Mouse (Mus musculus): ENCODE data around the gene Neb. TPM values are rescaled to one million over a fixed set of nuclear protein-coding genes. Genes with fewer than 3 reads are reported as not detected.

The Neb gene
- polyA plus RNA-seq, 1 experiment, result 60.8 TPM

- Histone ChIP-seq H3K4me2 (ENCODE audit: low read depth) (no peak overlapping the region), H3K27me3 (ENCODE audit: control insufficient read depth, insufficient read depth, insufficient read length) (no peaks in the 10 kb centered on the region), H3K4me3 (no peak overlapping the region), H3K36me3 (ENCODE audit: control insufficient read depth, insufficient read depth) (peaks cover 5% of the 10 kb centered on the region), H3K79me2 (ENCODE audit: control insufficient read depth, insufficient read depth) (no peaks in the 10 kb centered on the region), H3ac (ENCODE audit: control insufficient read depth, insufficient read length) (no peak overlapping the region)
- TF ChIP-seq POLR2AphosphoS2 (IDR thresholded peaks at IDR 0.05; ENCODE audit: insufficient read length, low read depth) (no peak), REST (IDR thresholded peaks at IDR 0.05; ENCODE audit: insufficient read depth, insufficient read length) (no peak), USF1 (IDR thresholded peaks at IDR 0.05; ENCODE audit: low read depth) (no peak), CEBPB (IDR thresholded peaks at IDR 0.05; ENCODE audit: insufficient read depth, poor library complexity, severe bottlenecking) (no peak), TCF3 (IDR thresholded peaks at IDR 0.05; ENCODE audit: insufficient read length, low read depth) (no peak), SRF (IDR thresholded peaks at IDR 0.05; ENCODE audit: control insufficient read depth, insufficient read length, low read depth) (no peak), POLR2A (IDR thresholded peaks at IDR 0.05; ENCODE audit: insufficient read length, low read depth) (no peak), E2F4 (IDR thresholded peaks at IDR 0.05; ENCODE audit: insufficient read depth) (no peak)
These were observed 200.5 kb downstream of the Neb start for GRCm38 (mm10) chr2:52177726-52178125.

- Histone ChIP-seq H3K4me3 (no peak overlapping the region), H3K79me2 (ENCODE audit: control insufficient read depth, insufficient read depth) (no peaks in the 10 kb centered on the region), H3ac (ENCODE audit: control insufficient read depth, insufficient read length) (no peak overlapping the region), H3K36me3 (ENCODE audit: control insufficient read depth, insufficient read depth) (peaks cover 5% of the 10 kb centered on the region), H3K27me3 (ENCODE audit: control insufficient read depth, insufficient read depth, insufficient read length) (no peaks in the 10 kb centered on the region), H3K4me2 (ENCODE audit: low read depth) (no peak overlapping the region)
- TF ChIP-seq POLR2A (IDR thresholded peaks at IDR 0.05; ENCODE audit: insufficient read length, low read depth) (no peak), MYOD1 (IDR thresholded peaks at IDR 0.05; ENCODE audit: control insufficient read depth in 1 of 3, insufficient read length in 2 of 3, low read depth in 2 of 3) (no peak), MYOG (IDR thresholded peaks at IDR 0.05; ENCODE audit: control insufficient read depth in 1 of 3, insufficient read depth in 1 of 3, insufficient read length in 2 of 3, low read depth in 2 of 3) (no peak), TCF3 (IDR thresholded peaks at IDR 0.05; ENCODE audit: insufficient read length, low read depth) (no peak), CEBPB (IDR thresholded peaks at IDR 0.05; ENCODE audit: insufficient read depth, poor library complexity, severe bottlenecking) (no peak), SRF (IDR thresholded peaks at IDR 0.05; ENCODE audit: control insufficient read depth, insufficient read length, low read depth) (no peak), E2F4 (IDR thresholded peaks at IDR 0.05; ENCODE audit: insufficient read depth) (no peak)
These were observed 201.1 kb downstream of the Neb start for GRCm38 (mm10) chr2:52177184-52177583.

- TF ChIP-seq MAX (IDR thresholded peaks at IDR 0.05; ENCODE audit: low read depth), result no peak
- no peak for TF ChIP-seq SRF (IDR thresholded peaks at IDR 0.05; ENCODE audit: control insufficient read depth, insufficient read length, low read depth)
- TF ChIP-seq CEBPB (IDR thresholded peaks at IDR 0.05; ENCODE audit: insufficient read depth, poor library complexity, severe bottlenecking), result no peak
- no peak for TF ChIP-seq REST (IDR thresholded peaks at IDR 0.05; ENCODE audit: insufficient read depth, insufficient read length)
- TF ChIP-seq TCF3 (IDR thresholded peaks at IDR 0.05; ENCODE audit: insufficient read length, low read depth), result no peak
- no peak for TF ChIP-seq TCF12 (IDR thresholded peaks at IDR 0.05; ENCODE audit: insufficient read depth, poor library complexity, severe bottlenecking)
- no peak for TF ChIP-seq USF1 (IDR thresholded peaks at IDR 0.05; ENCODE audit: low read depth)
- no peak for TF ChIP-seq MYOG (IDR thresholded peaks at IDR 0.05; ENCODE audit: control insufficient read depth in 1 of 3, insufficient read depth in 1 of 3, insufficient read length in 2 of 3, low read depth in 2 of 3)
- TF ChIP-seq E2F4 (IDR thresholded peaks at IDR 0.05; ENCODE audit: insufficient read depth), result no peak
- TF ChIP-seq POLR2AphosphoS2 (IDR thresholded peaks at IDR 0.05; ENCODE audit: insufficient read length, low read depth), result no peak
- TF ChIP-seq MYOD1 (IDR thresholded peaks at IDR 0.05; ENCODE audit: control insufficient read depth in 1 of 3, insufficient read length in 2 of 3, low read depth in 2 of 3), result no peak
- TF ChIP-seq POLR2A (IDR thresholded peaks at IDR 0.05; ENCODE audit: insufficient read length, low read depth), result no peak
- Histone ChIP-seq H3K36me3 (ENCODE audit: control insufficient read depth, insufficient read depth) (peaks cover 5% of the 10 kb centered on the region), H3K27me3 (ENCODE audit: control insufficient read depth, insufficient read depth, insufficient read length) (no peaks in the 10 kb centered on the region), H3ac (ENCODE audit: control insufficient read depth, insufficient read length) (no peak overlapping the region), H3K4me2 (ENCODE audit: low read depth) (no peak overlapping the region), H3K4me3 (no peak overlapping the region), H3K79me2 (ENCODE audit: control insufficient read depth, insufficient read depth) (no peaks in the 10 kb centered on the region)
These were observed 201.7 kb downstream of the Neb start for GRCm38 (mm10) chr2:52176537-52176936.

GRCm38 (mm10) chr2:52174951-52175350 is 203.3 kb downstream of the Neb start:
- no peak for TF ChIP-seq SRF (IDR thresholded peaks at IDR 0.05; ENCODE audit: control insufficient read depth, insufficient read length, low read depth)
- no peak for TF ChIP-seq TCF3 (IDR thresholded peaks at IDR 0.05; ENCODE audit: insufficient read length, low read depth)
- TF ChIP-seq REST (IDR thresholded peaks at IDR 0.05; ENCODE audit: insufficient read depth, insufficient read length), result no peak
- TF ChIP-seq MYOD1 (IDR thresholded peaks at IDR 0.05; ENCODE audit: control insufficient read depth in 1 of 3, insufficient read length in 2 of 3, low read depth in 2 of 3), result no peak
- TF ChIP-seq E2F4 (IDR thresholded peaks at IDR 0.05; ENCODE audit: insufficient read depth), result no peak
- no peak for TF ChIP-seq CEBPB (IDR thresholded peaks at IDR 0.05; ENCODE audit: insufficient read depth, poor library complexity, severe bottlenecking)
- TF ChIP-seq MAX (IDR thresholded peaks at IDR 0.05; ENCODE audit: low read depth), result no peak
- no peak for TF ChIP-seq POLR2A (IDR thresholded peaks at IDR 0.05; ENCODE audit: insufficient read length, low read depth)
- TF ChIP-seq USF1 (IDR thresholded peaks at IDR 0.05; ENCODE audit: low read depth), result no peak
- TF ChIP-seq TCF12 (IDR thresholded peaks at IDR 0.05; ENCODE audit: insufficient read depth, poor library complexity, severe bottlenecking), result no peak
- no peak for TF ChIP-seq MYOG (IDR thresholded peaks at IDR 0.05; ENCODE audit: control insufficient read depth in 1 of 3, insufficient read depth in 1 of 3, insufficient read length in 2 of 3, low read depth in 2 of 3)
- TF ChIP-seq POLR2AphosphoS2 (IDR thresholded peaks at IDR 0.05; ENCODE audit: insufficient read length, low read depth), result no peak

More at GRCm38 (mm10) chr2:52174951-52175350, 203.3 kb downstream of the Neb start:
- Histone ChIP-seq H3K27me3 (ENCODE audit: control insufficient read depth, insufficient read depth, insufficient read length) (no peaks in the 10 kb centered on the region), H3K4me2 (ENCODE audit: low read depth) (no peak overlapping the region), H3K36me3 (ENCODE audit: control insufficient read depth, insufficient read depth) (peaks cover 5% of the 10 kb centered on the region), H3K79me2 (ENCODE audit: control insufficient read depth, insufficient read depth) (no peaks in the 10 kb centered on the region), H3K4me3 (no peak overlapping the region), H3ac (ENCODE audit: control insufficient read depth, insufficient read length) (no peak overlapping the region)
